Mouse (Mus musculus): ENCODE measurements around the gene Wbp2nl.

- TF ChIP-seq CTCF (IDR thresholded peaks at IDR 0.05; ENCODE audit: borderline replicate concordance, extremely low read depth, insufficient read depth, insufficient read length), result no peak
- TF ChIP-seq POLR2A (IDR thresholded peaks at IDR 0.05; ENCODE audit: borderline replicate concordance, extremely low read depth, insufficient read depth, insufficient read length, poor library complexity, severe bottlenecking), result no peak
Observed at GRCm38 (mm10) chr15:82268185-82268584, 30.6 kb upstream of the Wbp2nl start.
